Mouse (Mus musculus) midbrain, embryonic 11.5 days (tissue): ENCODE measurements around the gene Klhl3. TPM values are rescaled to one million over a fixed set of nuclear protein-coding genes. Genes with fewer than 3 reads are reported as not detected.
A peak's percentile ranks its signal among the peaks of the same experiment; 100 is the strongest.

Experiments
- ATAC-seq: fragments of 200-750 bp; cut with Nextera tagmentation; 2 replicates; pipeline ENCODE4 v1.8.0; 2017; ENCODE audit warnings: moderate TSS enrichment, moderate library complexity; ENCODE audit not compliant: low FRiP score
- DNase-seq: peaks from one replicate; pipeline ENCODE4 v3.0.0; 2015; ENCODE audit warnings: low spot score; ENCODE audit errors: missing footprints
- H3K27ac ChIP-seq: fragments of 300-500 bp; sonication (generic); 2 replicates; pipeline ENCODE4 v1.5.1; 2014; ENCODE audit warnings: low read depth, low read length
- H3K27me3 ChIP-seq: fragments of 300-500 bp; sonication (generic); 2 replicates; pipeline ENCODE4 v1.6.1; 2014; ENCODE audit warnings: mild to moderate bottlenecking, low read length, moderate library complexity, mixed read lengths; ENCODE audit not compliant: control insufficient read depth, insufficient read depth
- H3K36me3 ChIP-seq: fragments of 300-500 bp; sonication (generic); 2 replicates; pipeline ENCODE4 v1.6.1; 2014; ENCODE audit warnings: mild to moderate bottlenecking, low read length, moderate library complexity, mixed read lengths; ENCODE audit not compliant: control insufficient read depth, insufficient read depth
- H3K4me1 ChIP-seq: fragments of 300-500 bp; sonication (generic); 2 replicates; pipeline ENCODE4 v1.6.1; 2014; ENCODE audit warnings: low read length; ENCODE audit not compliant: control insufficient read depth, insufficient read depth
- H3K4me2 ChIP-seq: fragments of 300-500 bp; sonication (generic); 2 replicates; pipeline ENCODE4 v1.6.1; 2014; ENCODE audit warnings: mild to moderate bottlenecking, moderate library complexity
- H3K4me3 ChIP-seq: fragments of 300-500 bp; sonication (generic); 2 replicates; pipeline ENCODE4 v1.5.1; 2014; ENCODE audit warnings: low read depth, low read length
- H3K9ac ChIP-seq: fragments of 300-500 bp; sonication (generic); 2 replicates; pipeline ENCODE4 v1.6.1; 2014; ENCODE audit warnings: low read length
- H3K9me3 ChIP-seq: fragments of 300-500 bp; sonication (generic); 2 replicates; pipeline ENCODE4 v1.6.1; 2016; ENCODE audit warnings: low read length; ENCODE audit not compliant: control insufficient read depth
- WGBS: fragments of 180-500 bp; shearing (Covaris S2); extraction: QIAGEN DNeasy Blood & Tissue Kit; methylation state at CpG from one replicate; pipeline ENCODE4 v1.1.7; 2014; 5-methylcytosine and 5-hydroxymethylcytosine counted together
- polyA plus RNA-seq: library from polyadenylated mRNA; unstranded; fragments of >200 nt; fragmentation: Nextera tagmentation; extraction: Ambion mirVana; gene quantifications from 2 replicates; pipeline ENCODE4 v1.2.1, GENCODE M21; 2014

The Klhl3 gene
- polyA plus RNA-seq, 1 experiment from 2014 or later, result 2.6 TPM

- Histone ChIP-seq H3K4me1 (0 out of 2 replicates have a peak, but pooled peaks cover 3% of the 10 kb centered on the region), H3K9ac (no peak overlapping the region), H3K4me2 (no peak overlapping the region), H3K36me3 (no peaks in the 10 kb centered on the region), H3K4me3 (no peak overlapping the region), H3K27me3 (no peaks in the 10 kb centered on the region), H3K27ac (no peak overlapping the region), H3K9me3 (no peaks in the 10 kb centered on the region)
- ATAC-seq, result no peak
- DNase-seq, result no peak
- WGBS, result 60% methylated on average over 10 of the region's 10 CpGs
Observed at GRCm38 (mm10) chr13:57984637-57985036, 128.8 kb downstream of the Klhl3 start.

GRCm38 (mm10) chr13:57984163-57984562, 129.2 kb downstream of the Klhl3 start:
- WGBS, result 65% methylated on average over 8 of the region's 8 CpGs
- Histone ChIP-seq H3K4me3 (no peak overlapping the region), H3K4me2 (no peak overlapping the region), H3K36me3 (no peaks in the 10 kb centered on the region), H3K9me3 (no peaks in the 10 kb centered on the region), H3K4me1 (0 out of 2 replicates have a peak, but pooled peaks cover 3% of the 10 kb centered on the region), H3K27me3 (no peaks in the 10 kb centered on the region), H3K9ac (no peak overlapping the region), H3K27ac (no peak overlapping the region)
- no peak for DNase-seq
- no peak for ATAC-seq

- ATAC-seq, result no peak
- H3K9ac ChIP-seq, result no peak overlapping the region
- no peak for DNase-seq
- H3K27me3 ChIP-seq, result no peaks in the 10 kb centered on the region
- H3K27ac ChIP-seq, result no peak overlapping the region
- H3K9me3 ChIP-seq, result no peaks in the 10 kb centered on the region
- no peaks in the 10 kb centered on the region for H3K36me3 ChIP-seq
- WGBS, result 85% methylated on average over 12 of the region's 12 CpGs
- H3K4me1 ChIP-seq, result 0 out of 2 replicates have a peak, but pooled peaks cover 3% of the 10 kb centered on the region
- no peak overlapping the region for H3K4me3 ChIP-seq
- no peak overlapping the region for H3K4me2 ChIP-seq
Observed at GRCm38 (mm10) chr13:57983330-57983729, 130.1 kb downstream of the Klhl3 start.

- no peak overlapping the region for H3K4me2 ChIP-seq
- no peaks in the 10 kb centered on the region for H3K27me3 ChIP-seq
- H3K27ac ChIP-seq, result no peak overlapping the region
- ATAC-seq (no peak), DNase-seq (no peak)
- H3K4me1 ChIP-seq, result 0 out of 2 replicates have a peak, but pooled peaks cover 3% of the 10 kb centered on the region
- no peak overlapping the region for H3K9ac ChIP-seq
- no peak overlapping the region for H3K4me3 ChIP-seq
- no peaks in the 10 kb centered on the region for H3K36me3 ChIP-seq
- WGBS, result 75% methylated on average over 11 of the region's 11 CpGs
- no peaks in the 10 kb centered on the region for H3K9me3 ChIP-seq
Observed at GRCm38 (mm10) chr13:57982904-57983303, 130.5 kb downstream of the Klhl3 start.

- Histone ChIP-seq H3K9ac (no peak overlapping the region), H3K4me3 (no peak overlapping the region), H3K27me3 (no peaks in the 10 kb centered on the region), H3K36me3 (no peaks in the 10 kb centered on the region), H3K27ac (no peak overlapping the region), H3K9me3 (no peaks in the 10 kb centered on the region), H3K4me1 (0 out of 2 replicates have a peak, but pooled peaks cover 3% of the 10 kb centered on the region), H3K4me2 (no peak overlapping the region)
- DNase-seq (peak; percentile 76), ATAC-seq (no peak)
- WGBS, result 76% methylated on average over 9 of the region's 9 CpGs
Observed at GRCm38 (mm10) chr13:57980679-57981078, 132.7 kb downstream of the Klhl3 start.

- ATAC-seq, result no peak
- Histone ChIP-seq H3K4me3 (no peak overlapping the region), H3K27me3 (no peaks in the 10 kb centered on the region), H3K9ac (no peak overlapping the region), H3K9me3 (no peaks in the 10 kb centered on the region), H3K27ac (no peak overlapping the region), H3K4me1 (0 out of 2 replicates have a peak, but pooled peaks cover 3% of the 10 kb centered on the region), H3K36me3 (no peaks in the 10 kb centered on the region), H3K4me2 (no peak overlapping the region)
- DNase-seq, result no peak
- WGBS, result 59% methylated on average over 2 of the region's 2 CpGs
Observed at GRCm38 (mm10) chr13:57980071-57980470, 133.3 kb downstream of the Klhl3 start.

- no peaks in the 10 kb centered on the region for H3K9me3 ChIP-seq
- 0 out of 2 replicates have a peak, but pooled peaks cover 3% of the 10 kb centered on the region for H3K4me1 ChIP-seq
- H3K4me3 ChIP-seq, result no peak overlapping the region
- no peak overlapping the region for H3K9ac ChIP-seq
- no peaks in the 10 kb centered on the region for H3K36me3 ChIP-seq
- no peak overlapping the region for H3K27ac ChIP-seq
- H3K27me3 ChIP-seq, result no peaks in the 10 kb centered on the region
- no peak for DNase-seq
- H3K4me2 ChIP-seq, result no peak overlapping the region
- WGBS, result 18% methylated on average over 9 of the region's 9 CpGs
- no peak for ATAC-seq
Observed at GRCm38 (mm10) chr13:57978931-57979330, 134.5 kb downstream of the Klhl3 start.

- Histone ChIP-seq H3K9me3 (no peaks in the 10 kb centered on the region), H3K27ac (no peak overlapping the region), H3K4me1 (0 out of 2 replicates have a peak, but pooled peaks cover 3% of the 10 kb centered on the region), H3K4me2 (no peak overlapping the region), H3K36me3 (no peaks in the 10 kb centered on the region), H3K27me3 (no peaks in the 10 kb centered on the region), H3K9ac (no peak overlapping the region), H3K4me3 (no peak overlapping the region)
- 86% methylated on average over 6 of the region's 6 CpGs for WGBS
- ATAC-seq (no peak), DNase-seq (no peak)
Observed at GRCm38 (mm10) chr13:57977721-57978120, 135.7 kb downstream of the Klhl3 start.

GRCm38 (mm10) chr13:57965658-57966057, 147.7 kb downstream of the Klhl3 start:
- no peaks in the 10 kb centered on the region for H3K27me3 ChIP-seq
- H3K9me3 ChIP-seq, result no peaks in the 10 kb centered on the region
- H3K4me2 ChIP-seq, result no peak overlapping the region
- no peak overlapping the region for H3K4me3 ChIP-seq
- H3K36me3 ChIP-seq, result no peaks in the 10 kb centered on the region
- DNase-seq, result no peak
- no peaks in the 10 kb centered on the region for H3K4me1 ChIP-seq
- 82% methylated on average over 6 of the region's 6 CpGs for WGBS
- H3K27ac ChIP-seq, result no peak overlapping the region
- no peak for ATAC-seq
- H3K9ac ChIP-seq, result no peak overlapping the region
